Mouse (Mus musculus): Measurements from ENCODE around the gene Lce3c.

DNA sequence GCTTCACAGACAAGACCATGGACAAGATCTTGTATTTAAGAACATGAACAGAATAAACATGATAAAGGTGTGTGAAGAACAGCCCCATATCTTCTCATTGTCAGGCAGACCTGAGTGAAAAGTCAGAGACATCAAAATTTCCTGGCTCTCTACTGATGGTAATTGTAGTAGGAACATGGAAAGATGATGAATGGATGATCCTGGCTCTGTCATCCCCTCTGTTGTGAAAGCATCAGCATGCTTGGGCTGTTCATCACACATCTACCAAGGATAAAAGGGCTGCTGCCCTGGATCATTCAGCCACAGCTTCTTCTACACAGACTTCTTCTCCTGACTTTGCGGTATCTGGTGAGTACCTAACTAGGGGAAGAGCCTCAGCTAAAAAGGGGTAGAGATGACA lies 12.8 kb downstream of the Lce3c start, which contains the start of gene Lce3d:
- no peak for TF ChIP-seq POLR2A (IDR thresholded peaks at IDR 0.05; ENCODE audit: extremely low read depth, insufficient read depth, low read length)
- TF ChIP-seq CTCF (IDR thresholded peaks at IDR 0.05; ENCODE audit: extremely low read depth, insufficient read depth, low read length), result no peak

Data from cortical plate, adult 2 months (tissue).